Mouse (Mus musculus) ES-E14 (cell line): ENCODE measurements around the gene Rab17. TPM values are rescaled to one million over a fixed set of nuclear protein-coding genes. Genes with fewer than 3 reads are reported as not detected.

Experiments
- DNase-seq: peaks from one replicate; pipeline ENCODE4 v3.0.0-alpha.2; 2013; ENCODE audit warnings: low read depth, low spot score
- H3K27ac ChIP-seq: 2 replicates; pipeline ENCODE4 v1.5.1; 2012; ENCODE audit warnings: low read depth, mild to moderate bottlenecking, low read length, moderate library complexity, mixed read lengths; ENCODE audit not compliant: poor library complexity, insufficient read depth, severe bottlenecking
- H3K36me3 ChIP-seq: 2 replicates; pipeline ENCODE4 v1.6.1; 2012; ENCODE audit warnings: mild to moderate bottlenecking, low read length, moderate library complexity, mixed read lengths; ENCODE audit not compliant: control insufficient read depth, poor library complexity, insufficient read depth, severe bottlenecking
- H3K4me1 ChIP-seq, 2 experiments: fragments of 150-350 bp in 1 of 2; sonication (generic) in 1 of 2; 2 replicates each; pipeline ENCODE4 v1.6.1; 2012; ENCODE audit warnings: low read length in 2 of 2, mild to moderate bottlenecking in 1 of 2, mixed read lengths in 1 of 2; ENCODE audit not compliant: control insufficient read depth in 2 of 2, insufficient read depth in 2 of 2, poor library complexity in 1 of 2
- H3K4me3 ChIP-seq, 2 experiments: fragments of 150-350 bp in 1 of 2; sonication (generic) in 1 of 2; 2 replicates each; pipeline ENCODE4 v1.5.1; 2012; ENCODE audit warnings: low read length in 2 of 2, low read depth in 1 of 2, mild to moderate bottlenecking in 1 of 2, mixed read lengths in 1 of 2; ENCODE audit not compliant: insufficient read depth in 1 of 2, poor library complexity in 1 of 2, severe bottlenecking in 1 of 2
- H3K9ac ChIP-seq: 2 replicates; pipeline ENCODE4 v1.6.1; 2012; ENCODE audit warnings: low read depth, mild to moderate bottlenecking, low read length, mixed read lengths; ENCODE audit not compliant: poor library complexity, insufficient read depth, severe bottlenecking
- H3K9me3 ChIP-seq: fragments of 150-350 bp; sonication (generic); 2 replicates; pipeline ENCODE4 v1.6.1; 2012; ENCODE audit warnings: low read depth, mild to moderate bottlenecking, low read length; ENCODE audit not compliant: control insufficient read depth, insufficient read depth
- CHD2 ChIP-seq: IDR thresholded peaks from 2 replicates; pipeline ENCODE4 v1.6.1; 2014; ENCODE audit warnings: mild to moderate bottlenecking, low read depth, low read length, inconsistent platforms
- HCFC1 ChIP-seq: IDR thresholded peaks from 2 replicates; pipeline ENCODE4 v1.6.1; 2012; ENCODE audit warnings: low read length, inconsistent platforms, borderline replicate concordance; ENCODE audit not compliant: insufficient read depth
- MAFK ChIP-seq: IDR thresholded peaks from 2 replicates; pipeline ENCODE4 v1.6.1; 2014; ENCODE audit warnings: mild to moderate bottlenecking, low read depth, low read length, inconsistent platforms; ENCODE audit not compliant: insufficient read depth
- ZC3H11A ChIP-seq: IDR thresholded peaks from 2 replicates; pipeline ENCODE4 v1.6.1; 2012; ENCODE audit warnings: low read depth, mild to moderate bottlenecking, inconsistent platforms, low read length, borderline replicate concordance
- ZNF384 ChIP-seq: IDR thresholded peaks from 2 replicates; pipeline ENCODE4 v1.6.1; 2012; ENCODE audit warnings: low read depth, low read length, inconsistent platforms
- in situ Hi-C, 2 experiments: fragments of 600-800 bp; cut with MboI; formaldehyde crosslinking; loops; one replicate each; pipeline ENCODE4 v1.15.1; 2025; ENCODE audit warnings: low sequenced_read_pairs in 2 of 2, inconsistent platforms in 1 of 2; ENCODE audit not compliant: unreplicated experiment in 2 of 2
- total RNA-seq: library from RNA; depleted of rRNA; stranded (reverse); fragments of 300-350 nt; gene quantifications from 2 replicates; pipeline ENCODE4 v1.2.3, GENCODE M21; 2012

The Rab17 gene
- total RNA-seq, 1 experiment, result 0.62 TPM

GRCm38 (mm10) chr1:90998268-90998890, 28.9 kb upstream of the Rab17 start, which contains the start of gene Lrrfip1:
Gene Lrrfip1, plus strand, starts transcription at chr1:90998737.
- Histone ChIP-seq H3K9me3 (no peaks in the 10 kb centered on the region), H3K27ac (no peak within 1 kb of the TSS), H3K9ac (peak within 1 kb of the TSS; percentile 73), H3K4me1 (0 out of 4 replicates have a peak, but pooled peaks cover 0 to 1% of the 10 kb centered on the region in 2 experiments), H3K4me3 (peak within 1 kb of the TSS; percentile 53 to 70), H3K36me3 (no peaks in the 10 kb centered on the region)
- TF ChIP-seq CHD2, result no peak
- TF ChIP-seq ZNF384, result no peak
- no peak for DNase-seq
- in situ Hi-C loops, result no loop called here

GRCm38 (mm10) chr1:90997641-90998040, 28.2 kb upstream of the Rab17 start:
- H3K27ac ChIP-seq, result no peak overlapping the region
- no peak overlapping the region for H3K4me3 ChIP-seq
- H3K9ac ChIP-seq, result no peak overlapping the region
- in situ Hi-C loops, result no loop called here
- no peaks in the 10 kb centered on the region for H3K36me3 ChIP-seq
- H3K9me3 ChIP-seq, result no peaks in the 10 kb centered on the region
- DNase-seq, result no peak
- 0 out of 4 replicates have a peak, but pooled peaks cover 0 to 1% of the 10 kb centered on the region in 2 experiments for H3K4me1 ChIP-seq
- no peak for TF ChIP-seq MAFK
- no peak for TF ChIP-seq HCFC1
- no peak for TF ChIP-seq ZC3H11A
- no peak for TF ChIP-seq ZNF384
- TF ChIP-seq CHD2, result no peak

GRCm38 (mm10) chr1:90997136-90997535, 27.7 kb upstream of the Rab17 start:
- Histone ChIP-seq H3K9me3 (no peaks in the 10 kb centered on the region), H3K27ac (no peak overlapping the region), H3K4me3 (no peak overlapping the region), H3K9ac (no peak overlapping the region), H3K4me1 (0 out of 4 replicates have a peak, but pooled peaks cover 0 to 1% of the 10 kb centered on the region in 2 experiments), H3K36me3 (no peaks in the 10 kb centered on the region)
- TF ChIP-seq HCFC1, result no peak
- no peak for TF ChIP-seq ZC3H11A
- no peak for TF ChIP-seq ZNF384
- no peak for DNase-seq
- in situ Hi-C loops, result no loop called here

- H3K27ac ChIP-seq, result no peak overlapping the region
- no peaks in the 10 kb centered on the region for H3K9me3 ChIP-seq
- H3K4me3 ChIP-seq, result no peak overlapping the region
- no peaks in the 10 kb centered on the region for H3K36me3 ChIP-seq
- no peak overlapping the region for H3K9ac ChIP-seq
- in situ Hi-C loops, result no loop called here
- no peak for DNase-seq
- TF ChIP-seq CHD2 (no peak), ZC3H11A (no peak), ZNF384 (no peak), HCFC1 (no peak), MAFK (no peak)
- 0 out of 4 replicates have a peak, but pooled peaks cover 0 to 1% of the 10 kb centered on the region in 2 experiments for H3K4me1 ChIP-seq
Observed at GRCm38 (mm10) chr1:90995916-90996315, 26.5 kb upstream of the Rab17 start.

GRCm38 (mm10) chr1:90981346-90981745, 11.9 kb upstream of the Rab17 start:
- DNase-seq, result no peak
- Histone ChIP-seq H3K9ac (no peak overlapping the region), H3K4me1 (no peaks in the 10 kb centered on the region), H3K9me3 (no peaks in the 10 kb centered on the region), H3K4me3 (no peak overlapping the region), H3K36me3 (no peaks in the 10 kb centered on the region), H3K27ac (no peak overlapping the region)
- in situ Hi-C loops, result no loop called here
- TF ChIP-seq ZC3H11A, result no peak
